Mouse (Mus musculus): ENCODE data around the gene Ccsap.

The Ccsap gene

DNA sequence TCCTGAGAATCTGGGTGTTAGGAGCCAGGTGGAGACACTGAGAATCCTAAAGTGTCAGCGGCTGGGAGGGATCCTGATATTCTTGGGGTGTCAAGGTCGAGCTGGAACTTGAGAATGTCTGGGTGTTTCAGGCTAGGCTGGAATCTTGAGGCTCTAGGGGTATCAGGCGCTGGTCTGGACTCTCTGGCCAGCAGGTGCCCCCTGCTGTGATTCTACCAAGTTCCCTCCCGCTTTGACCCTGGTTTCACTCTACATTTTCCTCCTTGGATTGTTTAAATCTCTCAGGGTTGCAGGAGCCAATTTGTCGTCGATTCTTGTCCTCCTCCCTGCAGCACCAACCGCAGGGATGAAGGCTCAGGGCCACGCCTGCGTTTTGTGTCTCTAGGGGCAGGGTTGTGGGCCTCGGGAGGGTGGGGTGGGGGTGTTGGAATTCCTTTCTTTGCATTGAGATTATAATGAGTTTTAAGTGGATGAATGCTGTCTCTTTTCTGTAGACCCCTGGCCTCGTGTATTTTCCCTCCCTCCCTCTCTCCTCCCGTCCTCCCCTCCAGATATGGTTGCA, 53.6 kb downstream of the Ccsap start:
- DNase-seq (ENCODE audit: low read depth, low spot score) = no peak

DNA sequence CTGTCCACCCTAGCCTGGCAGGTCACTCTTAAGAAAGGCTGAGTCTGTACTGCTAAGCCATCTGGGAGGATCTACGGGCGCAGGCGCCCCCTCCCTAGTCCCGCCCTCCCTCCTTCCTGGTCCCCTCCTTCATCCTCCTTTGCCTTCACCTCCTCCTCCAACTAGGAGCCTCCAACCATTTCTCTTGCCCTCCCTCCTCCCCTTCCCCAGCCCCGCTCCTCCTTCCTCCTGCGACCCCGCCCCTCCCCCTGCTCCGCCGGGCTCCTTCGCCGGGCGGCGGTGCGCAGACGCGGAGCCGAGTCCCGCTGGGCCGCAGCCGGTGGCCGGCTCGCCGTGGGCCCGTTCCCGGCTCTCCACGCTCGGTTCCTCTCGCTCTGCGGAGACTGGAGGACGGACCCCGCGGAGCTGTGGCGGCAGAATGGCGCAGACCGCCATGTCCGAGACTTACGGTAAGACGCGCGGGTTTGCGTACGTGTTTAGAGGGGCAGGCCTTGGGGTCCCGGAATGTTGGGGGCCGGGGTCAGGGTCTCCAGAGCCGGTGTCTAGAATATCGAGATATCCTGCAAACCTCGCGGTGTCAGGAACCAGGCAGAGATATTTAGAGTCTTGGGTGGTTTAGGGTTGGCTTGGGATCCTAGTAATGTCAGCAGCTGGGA, 54.2 kb downstream of the Ccsap start, which contains the start of gene Rab4a:
TSS of gene Rab4a (plus strand) at position 268 of the 656 bp plus-strand sequence.
- DNase-seq (ENCODE audit: low read depth, low spot score) = peak; percentile 94

DNA sequence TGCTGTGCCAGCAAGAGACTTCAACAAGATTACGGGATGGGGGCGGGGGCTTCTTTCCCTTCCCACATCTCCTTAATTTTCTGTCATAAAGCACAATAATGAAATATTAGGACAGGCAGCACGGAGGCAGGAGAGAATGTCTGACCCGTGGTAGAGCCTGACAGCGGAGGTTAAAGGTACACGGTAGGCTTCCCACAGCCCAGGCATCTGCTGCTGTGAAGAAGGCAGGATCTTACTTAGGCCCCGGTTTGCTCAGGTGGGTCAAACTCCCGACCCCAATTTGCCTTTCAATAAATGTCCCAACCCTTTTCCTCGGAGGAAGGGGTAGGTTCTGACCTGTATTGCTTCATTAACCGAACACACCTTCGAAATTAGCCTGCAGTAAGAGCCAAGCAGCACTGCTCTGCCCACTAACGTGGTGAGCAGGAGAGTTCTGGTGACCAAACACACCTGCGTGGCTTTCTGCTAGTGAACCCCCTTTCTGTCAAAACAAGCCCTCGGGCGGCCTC, 54.7 kb downstream of the Ccsap start:
- DNase-seq (ENCODE audit: low read depth, low spot score) = no peak

DNA sequence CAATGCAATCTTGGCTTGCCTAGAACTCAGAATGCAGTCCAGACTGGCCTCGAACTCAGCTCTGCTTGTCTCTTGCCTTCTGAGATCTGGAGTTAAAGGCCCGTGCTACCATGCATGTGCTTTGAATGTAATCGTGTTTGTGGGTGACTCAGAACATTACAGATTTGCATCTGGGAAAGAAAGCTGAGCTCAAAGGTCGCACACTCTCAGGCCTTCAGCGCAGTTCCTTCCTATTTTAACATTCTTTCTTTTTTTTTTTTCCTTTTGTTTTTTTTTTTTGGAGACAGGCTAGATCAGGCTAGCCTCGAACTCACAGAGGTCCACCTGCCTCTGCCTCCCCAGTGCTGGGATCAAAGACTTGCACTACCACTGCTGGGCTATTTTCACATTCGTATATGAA, 55.4 kb downstream of the Ccsap start:
- DNase-seq (ENCODE audit: low read depth, low spot score) = no peak

DNA sequence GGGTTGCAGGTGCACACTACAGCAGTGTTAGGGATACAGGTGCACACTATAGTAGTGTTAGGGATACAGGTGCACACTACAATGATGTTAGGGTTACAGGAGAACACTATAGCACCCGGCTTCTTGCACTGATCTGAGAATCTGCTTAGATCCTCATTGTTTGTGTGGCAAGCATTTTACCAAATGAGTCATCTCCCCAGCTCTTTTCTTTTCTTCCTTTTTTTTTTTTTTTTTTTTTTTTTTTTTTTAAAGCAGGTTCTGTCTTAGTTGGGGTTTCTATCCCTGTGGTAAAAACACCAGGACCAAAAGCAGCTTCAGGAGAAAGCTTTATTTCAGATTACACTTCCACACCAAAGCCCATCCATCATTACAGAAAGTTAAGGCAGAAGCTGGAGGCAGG, 56.4 kb downstream of the Ccsap start:
- DNase-seq (ENCODE audit: low read depth, low spot score) = no peak

DNA sequence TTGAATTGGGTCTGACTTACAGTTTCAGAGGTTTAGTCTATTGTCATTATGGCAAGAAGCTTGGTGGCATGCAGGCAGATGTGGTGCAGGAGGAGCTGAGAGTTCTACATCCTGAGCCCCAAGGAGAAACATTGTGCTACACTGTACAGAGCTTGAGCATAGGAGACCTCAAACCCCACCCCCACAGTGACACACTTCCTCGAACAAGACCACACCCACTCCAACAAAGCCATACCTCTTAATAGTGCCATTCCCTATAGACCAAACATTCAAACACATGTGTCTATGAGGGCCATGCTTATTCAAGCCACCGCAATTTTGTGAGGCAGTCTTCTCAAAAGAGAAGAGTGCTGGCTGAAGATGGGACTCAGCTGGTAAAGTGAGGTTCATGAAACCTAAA, 58.5 kb downstream of the Ccsap start:
- no peak for DNase-seq (ENCODE audit: low read depth, low spot score)

DNA sequence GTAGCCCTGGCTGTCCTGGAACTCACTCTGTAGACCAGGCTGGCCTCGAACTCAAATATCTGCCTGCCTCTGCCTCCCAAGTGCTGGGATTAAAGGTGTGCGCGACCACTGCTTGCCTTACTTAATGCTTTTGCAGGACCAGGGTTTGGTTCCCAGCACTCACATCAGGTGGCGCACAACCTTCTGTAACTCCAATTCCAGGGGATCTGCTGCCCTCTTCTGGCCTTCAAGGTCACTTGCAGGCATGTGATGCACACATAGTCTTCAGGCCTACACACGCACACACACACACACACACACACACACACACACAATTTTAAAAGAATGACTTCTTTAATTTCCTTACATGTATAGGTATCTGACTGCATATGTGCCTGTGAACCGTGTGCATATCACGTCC, 59.1 kb downstream of the Ccsap start:
- no peak for DNase-seq (ENCODE audit: low read depth, low spot score)

DNA sequence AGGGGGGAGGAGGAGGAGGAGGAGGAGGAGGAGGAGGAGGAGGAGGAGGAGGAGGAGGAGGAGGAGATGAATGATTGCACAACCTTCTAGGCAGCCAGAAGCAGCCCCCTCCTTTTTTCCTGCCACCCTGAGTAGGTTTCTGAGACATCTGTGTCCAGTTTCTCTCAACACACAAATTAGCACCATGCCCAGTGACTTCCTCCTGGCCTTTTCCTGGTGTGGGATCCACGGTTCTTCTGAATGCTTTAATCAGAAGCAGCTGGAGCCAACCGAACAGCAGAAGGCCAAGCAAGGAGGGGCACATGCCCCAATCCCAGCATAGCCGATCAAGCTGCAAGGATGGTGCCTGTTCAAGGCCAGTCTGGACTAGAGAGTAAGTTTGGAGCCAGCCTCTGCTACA, 60.1 kb downstream of the Ccsap start:
- peak; percentile 62 for DNase-seq (ENCODE audit: low read depth, low spot score)

DNA sequence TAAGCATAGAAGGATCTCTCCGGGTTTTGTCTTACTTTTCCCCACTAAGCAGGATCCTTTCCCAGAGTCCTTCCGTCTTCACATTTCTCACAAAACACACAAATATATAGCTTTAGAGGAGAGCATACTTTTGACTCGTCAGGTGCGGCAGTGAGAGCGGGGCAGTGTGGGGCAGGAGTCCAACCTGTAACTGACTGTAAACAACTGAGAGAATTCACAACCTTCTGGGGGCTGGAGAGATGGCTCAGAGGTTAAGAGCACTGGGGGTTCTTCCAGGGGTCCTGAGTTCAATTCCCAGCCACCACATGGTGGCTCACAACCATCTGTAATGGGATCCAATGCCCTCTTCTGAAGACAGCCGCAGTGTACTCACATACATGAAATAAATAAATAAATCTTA, 60.6 kb downstream of the Ccsap start:
- DNase-seq (ENCODE audit: low read depth, low spot score) = no peak

DNA sequence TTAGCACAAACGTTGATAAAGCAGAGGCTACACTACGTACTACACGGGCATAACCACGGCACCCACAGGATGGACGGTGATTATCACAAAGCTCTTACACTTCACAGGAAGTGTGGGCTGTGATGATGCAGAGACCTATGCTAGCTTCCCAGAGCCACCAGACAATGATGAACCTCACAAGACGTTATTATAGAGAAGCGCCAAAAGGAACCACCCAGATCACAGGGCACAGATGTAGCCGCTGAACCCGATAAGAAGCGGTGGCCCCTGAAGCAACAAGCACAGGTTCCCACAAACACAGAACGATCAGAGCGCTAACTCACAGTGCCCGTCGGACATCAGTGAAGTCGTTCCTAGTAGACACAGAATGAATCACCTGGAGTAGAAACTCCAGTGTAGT, 62.1 kb downstream of the Ccsap start:
- no peak for DNase-seq (ENCODE audit: low read depth, low spot score)

DNA sequence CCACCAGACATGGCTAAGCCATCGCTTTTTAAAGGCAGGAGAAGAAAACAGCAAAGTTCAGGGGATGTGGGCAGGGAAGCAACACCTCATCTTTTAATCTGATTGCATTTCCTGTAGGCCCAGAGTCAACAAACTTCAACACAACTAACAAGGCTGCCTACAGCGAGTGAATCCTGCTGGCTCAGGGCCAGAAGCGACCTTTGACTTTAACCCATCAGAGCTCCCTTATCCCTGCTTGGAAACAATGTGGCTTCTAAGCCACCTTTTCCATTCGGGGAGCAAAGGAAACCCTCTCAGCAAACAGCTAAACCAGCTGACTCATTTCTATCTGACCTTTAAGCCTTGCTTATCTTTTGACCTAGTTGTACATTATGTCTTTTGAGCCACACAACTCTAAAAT, 63.3 kb downstream of the Ccsap start:
- DNase-seq (ENCODE audit: low read depth, low spot score) = no peak

DNA sequence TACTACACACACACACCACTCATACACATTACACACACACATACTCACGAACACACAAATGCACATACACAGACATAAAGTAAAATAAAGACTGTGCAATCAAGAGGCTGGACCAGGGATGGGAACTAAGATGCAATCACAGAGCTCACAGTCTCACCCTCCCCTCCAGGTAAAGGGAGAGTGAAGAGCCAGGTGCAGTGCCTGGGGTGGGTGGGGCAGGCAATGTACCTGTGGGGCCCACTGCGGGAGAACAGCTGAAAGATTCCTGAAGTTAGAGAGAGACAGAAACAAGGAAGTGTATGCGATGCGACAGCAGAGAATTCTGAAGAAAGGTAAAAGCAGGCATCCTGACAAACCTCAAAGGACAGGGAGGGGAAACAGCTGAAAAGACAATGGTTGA, 65.2 kb downstream of the Ccsap start:
- DNase-seq (ENCODE audit: low read depth, low spot score) = no peak

DNA sequence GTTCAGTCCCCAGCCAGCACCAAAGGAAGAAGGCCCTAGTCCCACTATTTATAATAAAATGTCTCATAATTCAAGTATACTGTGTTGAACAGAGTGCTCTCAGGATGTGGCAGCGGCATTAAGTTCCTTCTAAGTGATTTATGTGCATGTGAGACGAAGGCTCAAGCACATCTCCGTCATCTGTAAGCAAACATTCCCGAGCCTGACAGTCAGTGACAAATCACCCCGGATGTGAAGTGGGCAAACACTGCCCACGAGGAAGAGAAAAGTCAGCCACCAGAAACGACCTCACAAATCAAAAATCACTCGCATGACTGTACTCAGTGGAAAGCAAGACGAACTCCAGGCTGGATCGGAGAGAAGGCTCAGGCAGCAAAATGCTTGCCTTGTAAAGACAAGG, 66.1 kb downstream of the Ccsap start:
- DNase-seq (ENCODE audit: low read depth, low spot score) = no peak

DNA sequence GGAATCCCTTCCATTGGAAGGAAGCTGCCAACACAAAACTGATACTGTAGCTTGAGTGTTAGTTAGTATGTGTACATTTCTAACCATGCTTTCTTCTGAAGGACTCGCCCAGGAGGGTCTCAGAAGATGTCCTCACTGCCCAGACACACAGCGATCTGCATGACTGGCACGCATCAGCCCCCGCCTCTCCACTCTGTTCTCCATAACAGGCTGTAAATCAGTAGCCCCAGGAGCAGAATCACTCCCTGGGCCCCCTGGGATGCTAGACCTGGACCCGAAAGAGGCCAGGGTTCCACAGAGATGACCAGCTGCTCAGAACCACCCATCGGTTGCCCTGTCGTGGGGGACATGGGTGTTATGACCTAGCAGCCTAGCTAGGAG, 68.2 kb downstream of the Ccsap start:
- DNase-seq (ENCODE audit: low read depth, low spot score) = no peak

DNA sequence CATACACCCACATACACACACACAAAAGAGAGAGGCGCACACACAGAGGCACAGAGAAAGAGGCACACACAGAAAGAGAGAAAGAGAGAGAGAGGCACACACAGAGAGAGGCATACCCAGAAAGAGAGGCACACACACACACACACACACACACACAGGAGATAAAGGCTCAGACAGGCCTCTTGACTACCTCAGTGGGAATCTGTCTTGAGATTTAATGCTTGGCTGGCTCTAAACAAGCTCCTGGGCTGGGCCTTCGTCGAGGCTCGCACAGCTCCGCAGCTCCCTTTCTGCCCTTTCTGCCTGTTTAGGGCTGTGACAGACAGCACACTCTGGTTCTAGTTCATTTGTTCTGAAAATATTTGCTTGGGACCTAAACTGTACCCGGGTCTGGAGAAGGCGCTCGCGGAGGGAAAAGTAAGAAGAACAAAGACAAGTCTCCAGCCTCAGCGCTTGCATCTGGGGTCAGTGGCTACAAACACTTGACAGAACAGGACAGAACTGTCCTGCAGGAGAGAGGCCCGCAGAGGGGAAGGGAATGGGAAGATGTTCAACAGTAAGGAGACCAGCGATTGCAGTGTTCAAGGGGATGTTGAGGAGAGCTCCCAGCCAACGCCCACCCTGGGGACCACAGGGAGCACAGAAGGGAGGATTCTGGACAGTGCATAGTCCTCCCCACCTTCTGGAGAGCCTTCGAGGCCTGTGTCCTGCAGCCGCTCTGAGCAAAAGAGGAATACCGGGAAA, 68.7 kb downstream of the Ccsap start:
- DNase-seq (ENCODE audit: low read depth, low spot score) = no peak

All from mesoderm, embryonic 11.5 days (tissue).